Mouse (Mus musculus) ovary, adult 18-20 months (tissue): ENCODE measurements around the gene Itga11.

Experiments used
- DNase-seq: peaks from one replicate; pipeline ENCODE4 v3.0.0; 2022; ENCODE audit warnings: low spot score, mixed read lengths

Gene Itga11

DNA sequence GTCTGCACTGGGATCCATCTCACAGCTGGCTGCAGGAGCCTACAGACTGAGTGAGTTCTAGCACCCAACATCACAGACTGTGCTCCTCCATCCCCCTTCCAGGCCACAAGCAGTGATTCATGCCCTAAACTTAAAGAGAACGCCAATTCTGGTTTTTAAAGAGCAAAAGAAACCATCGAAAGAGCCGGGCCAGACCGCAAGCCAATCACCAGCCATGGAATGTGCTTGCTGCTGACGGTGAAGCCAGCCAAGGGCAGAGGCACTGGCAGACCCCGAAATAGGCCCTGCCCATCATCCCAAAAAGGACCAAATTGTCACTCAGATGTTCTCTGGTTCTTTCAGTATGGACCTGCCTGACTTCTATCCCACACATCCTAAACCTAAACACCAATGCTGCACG is 6.7 kb downstream of the Itga11 start:
- DNase-seq, result no peak

DNA sequence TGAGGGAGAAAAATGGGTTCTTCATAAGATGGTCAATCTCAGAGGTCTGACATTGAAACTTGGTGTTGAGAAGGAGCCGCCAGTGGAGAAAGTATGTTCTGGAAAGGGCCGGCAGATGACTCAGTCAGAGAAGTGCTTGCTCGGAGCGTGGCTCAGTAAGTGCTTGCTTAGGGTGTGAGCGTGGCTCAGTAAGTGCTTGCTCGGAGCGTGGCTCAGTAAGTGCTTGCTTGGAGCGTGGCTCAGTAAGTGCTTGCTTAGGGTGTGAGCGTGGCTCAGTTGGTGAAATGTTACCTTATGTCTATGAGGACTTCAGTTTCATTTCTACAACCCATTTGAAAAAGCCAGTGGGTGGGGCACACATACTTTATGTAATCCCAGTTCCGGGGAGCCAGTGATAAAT is 12.1 kb downstream of the Itga11 start:
- no peak for DNase-seq

DNA sequence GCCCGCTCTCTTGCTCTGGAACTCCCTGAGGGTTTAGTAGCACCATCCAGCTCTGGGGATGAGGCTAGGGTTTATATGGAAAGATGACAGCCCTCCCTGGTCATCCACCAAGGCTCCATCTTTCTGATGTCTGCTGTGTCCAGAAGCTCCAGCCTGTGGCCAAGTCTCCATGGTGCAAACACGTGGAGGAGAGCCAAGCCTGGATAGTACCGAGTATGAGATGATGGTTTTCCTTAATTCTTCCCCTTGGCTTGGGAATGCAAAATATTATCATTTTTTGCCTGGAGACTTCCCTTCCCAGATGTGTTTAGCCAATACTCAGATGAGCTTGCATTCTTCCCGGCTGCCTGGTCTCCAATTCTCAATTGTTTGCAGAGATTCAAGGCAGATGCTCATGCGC is 16.4 kb downstream of the Itga11 start:
- peak; percentile 48 for DNase-seq

DNA sequence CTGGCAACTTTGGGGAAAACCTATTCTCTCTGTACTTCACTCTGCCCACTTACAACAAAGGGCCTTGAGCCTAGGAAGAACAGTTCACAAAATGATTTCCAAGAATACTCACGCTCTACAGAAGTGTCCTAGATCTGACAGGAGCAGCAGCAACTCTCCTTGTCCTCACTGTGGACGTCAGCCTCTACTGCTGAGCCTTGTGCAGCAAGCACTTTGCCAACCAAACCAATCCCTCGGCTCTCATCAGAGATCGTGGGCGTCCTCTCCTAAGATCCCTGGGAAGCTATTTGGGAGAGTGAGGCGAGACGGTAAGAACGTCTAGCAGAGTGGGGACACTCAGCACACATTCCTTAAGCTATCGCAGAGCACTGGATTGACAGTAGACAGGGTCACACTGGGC is 17.6 kb downstream of the Itga11 start:
- DNase-seq, result no peak

DNA sequence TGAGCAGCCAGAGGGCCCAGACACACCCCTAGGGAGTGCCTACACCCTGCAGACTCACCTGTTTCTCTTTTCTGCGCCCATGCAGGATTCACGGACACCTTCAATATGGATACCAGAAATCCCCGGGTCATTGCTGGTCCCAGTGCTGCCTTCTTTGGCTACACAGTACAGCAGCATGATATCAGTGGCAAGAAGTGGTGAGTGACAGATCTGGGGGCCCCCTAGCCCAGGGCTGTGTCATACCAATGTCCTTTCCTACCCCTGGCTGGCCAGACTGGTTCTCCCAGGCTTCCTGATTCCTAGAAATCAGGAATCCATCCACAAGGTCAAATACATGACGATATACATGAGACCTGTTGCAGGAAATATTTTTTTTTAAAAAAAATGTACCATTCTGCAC is 19.2 kb downstream of the Itga11 start:
- DNase-seq, result no peak

DNA sequence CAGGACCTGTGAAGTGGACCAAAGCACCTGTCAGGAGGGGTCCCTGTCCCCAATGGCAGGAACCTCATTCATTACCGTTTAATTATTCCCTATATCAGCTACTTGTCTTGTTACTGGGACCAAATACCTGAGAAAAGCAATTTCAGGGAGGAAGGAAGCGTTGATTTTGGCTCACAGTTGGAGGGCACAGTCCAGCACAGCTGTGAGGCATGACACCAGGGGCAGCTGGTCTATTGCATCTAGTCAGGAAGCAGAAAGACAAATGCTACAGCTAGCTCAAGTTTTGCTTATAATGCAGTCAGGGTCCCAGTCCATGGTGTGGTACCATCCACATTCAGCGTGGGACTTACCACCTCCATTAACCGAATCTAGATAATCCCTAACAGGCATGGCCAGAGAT is 29.6 kb downstream of the Itga11 start:
- DNase-seq, result no peak

DNA sequence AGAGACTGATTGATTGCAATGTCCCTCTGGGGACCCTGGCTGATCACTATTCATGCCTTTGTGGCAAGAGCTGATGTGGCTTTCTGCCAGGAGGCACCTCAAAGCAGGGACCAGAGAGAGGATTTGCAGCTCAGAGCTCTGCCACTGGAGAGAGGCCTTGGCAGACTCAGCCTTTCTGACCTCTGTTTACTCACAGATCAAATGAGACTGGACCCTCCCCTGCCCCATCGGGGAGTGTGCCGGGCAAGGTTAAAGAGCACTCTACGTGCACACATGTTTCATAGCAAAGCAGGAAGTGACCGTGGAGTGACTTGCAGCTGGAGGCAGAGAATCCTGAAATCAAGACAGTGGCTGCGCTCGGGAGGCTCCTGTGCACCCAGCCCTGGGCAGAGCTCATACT is 30.2 kb downstream of the Itga11 start:
- DNase-seq, result no peak

DNA sequence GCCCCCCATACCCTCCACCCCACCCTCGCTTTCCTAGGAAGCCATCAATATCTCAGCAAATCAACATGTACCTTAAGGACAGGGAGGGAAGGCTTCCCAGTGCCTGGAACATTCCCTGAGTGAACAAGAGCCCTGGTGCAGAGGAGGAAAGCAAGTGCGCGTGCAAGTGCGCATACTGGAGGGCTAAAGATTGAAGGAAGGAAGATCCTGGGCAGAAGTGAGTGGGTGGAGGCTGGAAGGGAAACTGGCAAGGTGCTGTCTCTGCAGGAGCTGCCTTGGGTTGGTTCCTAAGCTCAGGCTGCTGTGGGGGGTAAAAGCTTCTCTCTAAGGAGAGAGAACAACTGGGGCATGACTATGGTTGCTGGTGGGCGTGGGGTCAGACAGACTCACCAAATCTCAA is 32.4 kb downstream of the Itga11 start:
- DNase-seq, result no peak

DNA sequence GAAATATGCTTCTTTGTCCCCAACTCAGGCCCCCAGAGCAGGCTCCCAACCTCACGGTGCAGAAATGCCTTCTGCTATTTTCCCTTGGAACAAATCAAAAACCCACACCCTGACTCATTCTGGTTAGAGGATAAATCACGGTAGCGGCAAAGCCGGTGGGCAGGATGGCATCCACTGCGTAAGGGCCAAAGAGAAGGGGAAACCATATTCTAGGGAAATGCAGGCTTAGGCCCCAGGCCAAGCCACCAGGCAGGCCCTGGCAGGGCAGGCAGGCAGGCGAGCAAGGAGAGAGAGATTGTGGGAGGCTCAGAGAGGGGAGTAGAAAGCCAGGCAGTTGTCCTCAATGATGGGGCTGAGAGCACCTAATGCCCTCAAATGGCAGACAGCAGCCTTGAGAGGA is 34.7 kb downstream of the Itga11 start:
- DNase-seq, result no peak

DNA sequence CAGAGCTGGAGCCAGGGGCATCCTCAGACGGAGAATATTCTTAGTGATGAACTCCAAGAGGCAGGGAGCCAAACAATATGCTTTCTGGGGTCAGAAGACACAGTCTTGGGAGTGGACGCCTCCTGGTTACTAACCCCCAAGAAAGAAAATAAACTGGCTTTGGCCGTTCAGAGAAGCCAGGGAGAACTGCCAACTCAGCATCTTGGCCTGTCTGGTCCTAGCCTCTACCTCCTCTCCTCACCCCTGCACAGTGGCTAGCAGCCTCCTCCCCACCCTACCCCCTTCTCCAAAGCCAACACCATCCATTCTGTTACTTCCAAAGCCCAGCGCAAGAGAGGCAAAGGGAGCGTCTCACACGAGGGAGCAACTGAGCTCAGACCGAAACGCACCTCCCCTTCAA is 35.4 kb downstream of the Itga11 start:
- no peak for DNase-seq

DNA sequence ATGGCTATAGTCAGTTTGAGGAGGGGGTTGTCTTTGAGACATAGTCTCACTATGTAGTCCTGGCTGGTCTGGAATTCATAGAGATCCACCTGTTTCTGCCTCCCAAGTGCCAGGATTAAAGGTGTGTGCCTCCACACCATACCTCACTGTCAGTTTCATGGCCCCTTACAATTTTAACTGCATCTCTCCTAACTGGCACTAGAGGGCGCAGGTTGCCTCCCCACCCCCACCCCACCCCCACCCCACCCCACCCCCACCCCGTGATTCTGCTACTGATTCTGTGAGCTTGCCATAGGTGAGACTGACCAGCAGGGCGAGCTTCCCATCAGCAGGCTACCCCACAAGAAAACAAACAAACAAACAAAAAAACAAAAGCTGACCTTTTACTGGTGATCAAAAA is 36.7 kb downstream of the Itga11 start:
- DNase-seq, result no peak

DNA sequence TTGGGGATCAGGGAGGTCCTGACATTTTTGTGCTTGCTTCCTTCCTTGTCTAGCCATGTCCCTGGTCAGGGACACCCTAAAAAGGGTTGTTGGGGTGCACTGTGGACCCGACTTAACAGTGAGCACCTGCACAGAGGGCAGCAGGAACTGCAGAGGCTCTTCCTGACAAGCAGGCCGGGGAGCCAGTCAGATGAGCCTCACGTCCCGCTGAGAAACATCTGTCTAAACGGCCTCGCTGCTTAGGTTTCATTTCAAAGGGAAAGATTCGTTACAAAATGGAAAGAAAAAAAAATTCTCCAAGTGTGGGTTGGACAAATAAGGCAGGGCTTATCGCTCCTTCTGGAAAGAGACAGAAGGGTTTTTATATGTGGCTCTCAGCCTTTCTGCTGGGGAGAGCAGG is 40.4 kb downstream of the Itga11 start:
- DNase-seq, result no peak

DNA sequence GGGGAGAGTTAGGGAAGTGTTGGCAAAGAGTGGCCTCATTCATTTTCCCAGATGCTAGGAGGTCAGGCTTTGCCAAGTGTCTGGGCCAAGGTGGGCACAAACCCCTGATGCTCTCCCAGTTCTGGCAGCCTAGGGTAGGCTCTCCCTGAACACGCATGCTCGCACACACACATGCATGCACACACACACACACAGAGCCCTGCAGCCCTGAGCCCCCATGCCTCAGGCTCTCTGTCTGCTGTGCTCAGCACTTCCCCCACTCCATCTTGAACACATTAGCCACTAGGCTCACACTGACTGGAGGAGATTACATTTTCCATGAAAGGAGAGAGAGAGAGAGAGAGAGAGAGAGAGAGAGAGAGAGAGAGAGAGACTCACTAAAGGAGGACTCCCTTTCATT is 44.2 kb downstream of the Itga11 start:
- no peak for DNase-seq

DNA sequence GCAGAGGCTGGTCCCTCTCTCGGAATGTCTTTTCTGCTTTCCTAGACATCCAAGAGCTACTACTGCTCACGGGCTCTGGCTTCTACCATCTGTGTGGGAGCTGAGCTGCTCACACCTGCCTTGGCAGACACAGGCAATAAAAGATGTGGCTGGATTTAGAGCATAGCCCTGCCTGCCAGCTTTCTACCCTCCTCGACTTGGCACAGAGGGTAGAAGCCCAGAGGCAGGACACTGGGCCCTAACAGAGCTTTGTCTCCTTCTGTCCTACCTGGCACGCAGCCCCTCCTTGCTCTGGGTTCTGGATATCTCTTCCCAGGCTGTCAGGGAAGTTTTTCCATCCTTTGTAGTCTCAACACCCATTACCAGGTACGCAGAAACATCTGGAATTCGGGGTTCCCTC is 45.1 kb downstream of the Itga11 start:
- no peak for DNase-seq

DNA sequence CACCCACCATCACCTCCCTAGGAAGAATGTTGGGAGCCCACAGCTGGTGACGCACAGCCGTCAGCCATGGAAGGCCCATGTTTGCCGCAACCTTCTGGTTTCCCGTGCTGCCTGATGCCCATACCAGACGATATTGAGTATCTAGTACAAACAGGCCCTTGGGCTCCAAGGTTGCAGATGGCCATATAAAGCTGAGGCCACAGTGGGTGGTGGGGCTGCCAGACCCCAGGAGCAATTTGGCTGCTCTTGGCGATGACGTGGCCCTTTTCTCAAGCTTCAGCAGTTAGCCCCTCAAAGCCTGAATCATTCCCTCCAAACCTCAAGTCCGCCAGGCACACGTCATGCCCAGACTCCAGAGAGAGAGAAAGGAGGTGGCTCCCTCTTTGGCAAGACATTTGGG is 46.5 kb downstream of the Itga11 start:
- DNase-seq, result no peak

DNA sequence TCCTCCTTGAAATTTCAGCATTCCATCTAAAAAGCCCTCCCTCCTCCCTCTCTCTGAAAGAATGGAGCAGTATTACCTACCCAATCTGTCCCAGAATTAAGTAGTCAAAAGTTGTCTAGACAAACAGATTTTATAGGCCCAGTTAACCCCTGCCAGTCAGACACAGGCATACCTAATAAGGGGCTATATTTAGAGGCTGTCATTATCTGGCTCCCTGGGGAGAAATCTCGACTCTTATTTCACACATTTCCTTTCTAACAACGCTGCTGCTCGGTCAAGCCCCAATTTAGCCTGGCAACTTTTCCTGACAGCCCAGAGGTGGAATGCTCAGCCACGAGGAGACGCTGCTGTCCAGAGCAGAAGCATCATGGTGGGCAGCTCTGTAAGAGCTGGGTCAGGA is 47.6 kb downstream of the Itga11 start:
- DNase-seq, result no peak

DNA sequence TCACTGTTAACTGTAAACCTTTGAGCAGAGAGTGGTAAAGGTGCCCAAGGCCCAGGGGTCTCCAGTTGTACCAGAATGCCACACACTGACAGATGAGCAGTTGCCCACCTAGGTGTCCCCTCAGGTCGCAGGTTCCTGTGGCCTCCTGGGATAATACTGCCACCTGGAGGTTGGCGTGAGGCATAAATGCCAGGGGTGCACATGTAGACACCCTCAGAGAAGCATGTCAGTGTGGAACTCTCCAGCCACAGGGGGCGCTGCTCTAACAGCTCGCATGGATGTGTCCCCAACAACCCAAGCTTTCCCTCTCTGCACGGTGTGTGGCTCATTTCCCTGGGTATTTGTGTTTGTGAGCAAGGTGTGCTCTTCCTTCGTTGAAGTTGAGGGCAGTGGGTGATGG is 48.8 kb downstream of the Itga11 start:
- no peak for DNase-seq

DNA sequence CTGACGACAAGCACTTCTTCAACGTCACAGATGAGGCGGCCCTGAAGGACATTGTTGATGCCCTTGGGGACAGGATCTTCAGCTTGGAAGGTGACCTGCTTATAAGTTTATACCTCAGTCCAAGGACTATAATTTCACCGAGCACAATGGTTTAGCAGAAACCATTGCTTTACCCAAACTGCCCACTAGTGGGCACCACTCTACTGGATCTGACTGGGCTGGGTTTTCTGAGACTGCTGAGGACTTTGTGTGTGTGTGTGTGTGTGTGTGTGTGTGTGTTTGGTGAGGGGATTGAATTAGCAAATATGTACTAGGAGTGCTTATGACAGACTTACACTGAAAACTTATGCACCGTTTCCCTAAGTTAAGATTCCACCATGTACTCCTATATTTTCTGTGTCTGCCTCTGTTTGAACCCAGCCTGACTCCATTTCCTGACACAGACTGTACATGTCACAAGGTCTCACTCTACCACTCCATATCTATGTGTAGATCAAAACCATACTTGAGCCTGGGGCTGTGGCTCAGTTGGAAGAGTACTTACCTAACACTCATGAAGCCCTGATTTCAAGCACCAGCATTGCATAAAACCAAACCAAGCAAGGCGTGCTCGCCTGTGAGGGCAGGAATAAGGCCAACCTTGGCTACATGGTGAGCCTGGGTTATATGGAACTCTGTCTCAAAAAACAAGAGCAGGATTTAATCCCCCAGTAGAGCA is 67.1 kb downstream of the Itga11 start:
- DNase-seq, result no peak

DNA sequence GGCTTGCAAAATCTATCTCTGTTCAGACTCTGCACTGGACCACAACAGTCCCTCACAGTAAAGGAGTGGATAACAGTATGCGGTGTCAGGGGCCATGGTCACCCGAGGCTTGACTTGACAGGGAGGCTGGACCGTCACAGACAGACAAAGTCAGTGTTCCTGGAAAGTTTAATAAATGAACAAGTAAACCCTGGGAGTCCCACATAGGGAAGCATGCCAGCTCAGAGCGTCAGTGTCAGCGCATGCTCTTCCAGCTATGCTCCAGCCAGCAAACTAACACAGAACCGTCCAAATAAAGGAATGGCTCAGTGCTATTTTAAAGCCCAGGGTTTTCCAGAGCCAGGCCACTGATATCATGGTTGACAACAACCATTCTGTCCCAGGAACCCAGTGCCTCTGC is 69.0 kb downstream of the Itga11 start:
- DNase-seq, result no peak

DNA sequence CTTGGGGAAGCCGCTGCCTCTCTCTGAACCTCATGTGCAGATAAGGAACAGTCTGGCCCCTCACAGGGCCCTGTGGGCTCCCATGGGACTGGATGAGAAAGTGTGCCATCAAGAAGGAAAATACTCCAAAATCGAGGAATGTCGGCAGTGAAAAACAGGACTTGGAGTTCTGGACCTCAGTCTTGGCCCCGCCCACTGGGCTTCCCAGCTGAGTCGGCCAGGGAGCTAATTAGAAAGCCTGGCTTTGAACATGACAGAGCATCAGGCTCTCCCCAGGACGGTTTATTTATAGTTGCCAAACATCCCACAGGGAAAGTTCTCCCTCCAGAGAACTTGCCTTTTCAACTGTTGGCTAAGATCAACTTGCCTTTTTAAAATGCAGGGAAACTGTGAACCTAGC is 72.0 kb downstream of the Itga11 start:
- DNase-seq, result no peak

DNA sequence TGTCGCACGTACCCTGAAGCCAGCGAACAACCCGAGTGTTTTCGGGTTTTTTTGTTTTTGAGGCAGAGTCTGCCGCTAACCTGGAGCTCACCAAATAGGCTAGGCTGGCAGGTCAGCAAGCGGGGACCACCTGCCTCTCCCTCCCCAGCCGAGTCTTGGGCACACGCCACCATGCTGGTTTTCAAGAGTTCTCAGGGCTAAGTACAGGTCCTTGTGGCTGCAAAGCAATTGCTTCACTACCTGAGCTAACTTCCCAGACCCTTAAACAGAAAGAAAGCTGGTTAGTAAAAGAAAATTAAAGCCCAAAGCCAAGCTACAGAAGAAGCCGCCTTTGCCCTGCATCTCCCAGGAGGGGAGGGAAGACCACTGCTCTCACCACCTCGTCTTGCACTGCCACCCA is 72.8 kb downstream of the Itga11 start:
- DNase-seq, result no peak

DNA sequence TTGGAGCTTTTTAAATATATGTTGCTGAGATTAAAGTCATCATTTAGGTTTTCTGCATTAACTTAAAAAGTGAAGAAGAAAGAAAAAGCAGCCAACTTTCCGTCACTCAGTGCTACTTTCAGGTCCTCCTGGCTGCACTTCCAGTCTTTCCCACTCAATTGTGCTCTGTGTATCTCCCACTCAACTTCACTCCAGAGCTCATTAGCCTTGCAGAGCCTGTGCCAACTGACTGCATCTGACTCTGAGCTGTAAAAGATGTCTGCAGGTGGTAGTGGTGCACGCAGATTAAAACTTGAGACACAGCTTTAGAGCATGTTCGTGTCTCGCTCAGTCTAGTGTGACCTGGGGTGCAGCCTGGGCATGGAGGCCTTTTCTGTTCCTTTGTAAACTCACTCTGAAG is 80.7 kb downstream of the Itga11 start:
- DNase-seq, result no peak

DNA sequence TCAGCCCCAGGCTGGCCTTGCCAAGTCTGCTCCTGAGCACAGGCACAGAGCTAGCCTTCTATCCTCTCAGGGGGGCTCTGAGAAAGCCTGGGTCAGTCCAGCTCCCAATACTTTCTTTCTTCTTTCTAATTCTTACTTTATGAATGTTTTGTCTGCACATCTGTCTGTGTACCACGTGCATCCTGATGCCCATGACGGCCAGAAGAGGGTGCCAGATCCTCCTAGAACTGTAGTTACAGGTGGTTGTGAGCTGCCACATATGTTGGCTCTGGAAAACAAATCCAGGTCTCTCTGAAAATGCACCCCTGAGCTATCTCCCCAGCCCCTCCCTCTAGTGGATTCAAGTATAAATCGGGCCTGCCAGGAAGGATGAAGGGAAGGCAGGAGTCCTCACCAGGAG is 82.0 kb downstream of the Itga11 start:
- DNase-seq, result no peak

DNA sequence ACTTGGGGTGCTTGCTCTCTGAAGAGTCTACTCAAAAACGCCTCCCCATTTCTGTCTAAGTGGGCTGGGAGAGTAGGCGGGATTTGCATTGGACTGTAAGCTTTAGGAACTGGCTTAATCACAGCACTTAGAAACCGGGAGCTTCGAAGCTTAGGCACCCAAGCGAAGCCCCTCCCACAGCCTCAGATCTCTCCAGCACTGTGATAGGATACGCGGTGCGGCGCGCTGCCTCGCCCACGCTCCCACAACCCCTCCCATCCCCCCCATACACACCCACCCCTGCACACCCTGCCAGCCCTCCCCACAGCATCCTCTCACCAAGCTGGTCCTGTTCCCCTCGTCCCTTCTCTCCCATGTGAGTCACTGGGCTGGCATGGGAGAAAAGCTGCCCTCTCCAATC is 85.9 kb downstream of the Itga11 start:
- no peak for DNase-seq

DNA sequence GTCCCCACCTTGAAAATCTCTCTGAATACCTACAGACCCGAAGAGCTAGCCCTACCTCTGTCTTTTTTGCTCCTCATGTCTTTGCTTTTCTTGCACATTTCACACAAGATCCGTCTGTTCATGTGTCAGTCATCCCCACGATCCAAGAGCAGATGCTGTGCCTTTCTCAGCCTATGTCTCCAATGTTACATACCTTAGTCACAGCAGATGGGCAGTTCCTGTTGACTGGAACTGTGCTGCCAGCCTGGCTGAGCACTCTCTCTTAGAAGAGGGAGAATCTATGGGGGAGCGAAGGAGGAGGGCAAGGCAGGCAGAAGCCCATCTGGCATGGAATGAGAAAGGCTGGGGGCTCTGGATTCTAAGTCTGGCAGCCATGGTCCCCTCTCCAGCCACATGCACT is 87.7 kb downstream of the Itga11 start:
- no peak for DNase-seq
